Mouse (Mus musculus) testis, adult 10 weeks (tissue): ENCODE data around the gene Cyp2u1. TPM values are rescaled to one million over a fixed set of nuclear protein-coding genes. Genes with fewer than 3 reads are reported as not detected.

Experiments
- polyA plus RNA-seq: library from polyadenylated mRNA; stranded (reverse); fragments of 350-450 nt; fragmentation: Illumina TruSeq; extraction: RNeasy Lipid Tissue Mini Kit (QIAGEN cat#74804); gene quantifications from one replicate; pipeline ENCODE4 v1.2.3, GENCODE M21; 2014; ENCODE audit warnings: low read depth, low replicate concordance

Cyp2u1 gene
- polyA plus RNA-seq: 1.2 TPM

GRCm38 (mm10) chr3:131302452-131303319 is at the start of gene Cyp2u1:
Gene Cyp2u1, minus strand, starts transcription at chr3:131303227.

GRCm38 (mm10) chr3:131271559-131272373 is 31.3 kb downstream of the Cyp2u1 start, which contains the start of gene Hadh:
Gene Hadh, minus strand, starts transcription at chr3:131272101.

Other genes starting within 250 kb of the Cyp2u1 start
- gene Lef1, start 192.8 kb downstream of the Cyp2u1 start, polyA plus RNA-seq: 26.7 TPM
- gene Hadh, start 31.1 kb downstream of the Cyp2u1 start, polyA plus RNA-seq: 25.3 TPM
- gene Sgms2, start 188.2 kb upstream of the Cyp2u1 start, polyA plus RNA-seq: 177 TPM